Comparison of ENCODE assay signal across 7 mouse cellular contexts in the genomic region with DNA sequence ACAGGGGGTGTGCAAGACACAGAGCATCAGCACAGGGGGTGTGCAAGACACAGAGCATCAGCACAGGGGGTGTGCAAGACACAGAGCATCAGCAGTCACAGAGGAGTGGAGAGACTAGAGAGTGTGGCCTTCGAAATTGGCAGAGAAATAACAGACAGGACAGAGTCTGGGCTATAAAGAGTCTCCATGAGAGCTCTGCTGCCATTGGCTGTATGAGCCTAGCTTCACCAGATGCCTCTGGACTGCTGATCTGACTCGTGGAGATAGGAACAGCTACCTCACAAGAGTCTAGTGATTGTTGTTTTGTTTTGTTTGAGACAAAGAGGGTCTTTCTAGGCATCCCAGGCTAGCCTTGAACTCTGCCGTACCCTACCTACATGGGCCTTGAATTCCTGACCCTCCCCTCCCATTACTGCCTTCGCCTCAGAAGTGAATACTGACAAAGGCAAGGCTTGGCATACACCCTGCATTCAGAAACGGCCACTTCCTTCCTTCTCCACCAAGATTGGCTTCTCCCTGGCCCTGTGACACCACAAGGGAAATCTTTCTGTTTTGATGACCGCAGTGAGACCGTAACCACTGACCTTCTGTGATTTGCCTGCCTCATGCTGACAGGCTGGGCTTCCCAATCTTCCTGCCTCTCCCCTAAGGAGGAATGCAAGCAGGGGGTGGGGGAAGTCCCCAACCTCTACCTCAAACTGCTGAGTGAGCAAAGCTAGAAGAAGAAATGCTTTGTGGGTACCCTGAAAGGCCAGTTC. TPM values are rescaled to one million over a fixed set of nuclear protein-coding genes. Genes with fewer than 3 reads are reported as not detected.
DNase-seq lines count a peak whose midpoint lies in the region; ATAC-seq lines count a peak whose summit lies in the region.

No protein-coding gene starts in this region.

- 33% methylated on average over 7 of the region's 7 CpGs for WGBS in limb, embryonic 15.5 days
- 42% methylated on average over 7 of the region's 7 CpGs for WGBS in neural tube, embryonic 14.5 days

- no peaks in the 10 kb centered on the region for H3K9me3 ChIP-seq in limb, embryonic 15.5 days
- H3K9me3 ChIP-seq in neural tube, embryonic 14.5 days (ENCODE audit: control insufficient read depth, low read length): no peaks in the 10 kb centered on the region

- H3K36me3 ChIP-seq in limb, embryonic 15.5 days: no peaks in the 10 kb centered on the region
- H3K36me3 ChIP-seq in neural tube, embryonic 14.5 days (ENCODE audit: control insufficient read depth, insufficient read depth, low read length): no peaks in the 10 kb centered on the region

- peak overlapping the region; percentile 74 for H3K27ac ChIP-seq in brown adipose tissue, adult 24 weeks (replicated peaks; ENCODE audit: low read depth, low read length)
- peak overlapping the region; percentile 80 for H3K27ac ChIP-seq in limb, embryonic 15.5 days
- H3K27ac ChIP-seq in neural tube, embryonic 14.5 days (ENCODE audit: low read depth, low read length): no peak overlapping the region

- intact Hi-C loops in heart, postnatal 14 days (cut with DNase I): no loop called here

- H3K4me3 ChIP-seq in brown adipose tissue, adult 24 weeks (ENCODE audit: insufficient read depth, low read depth, low read length): no peak overlapping the region
- H3K4me3 ChIP-seq in limb, embryonic 15.5 days: no peak overlapping the region
- H3K4me3 ChIP-seq in neural tube, embryonic 14.5 days (ENCODE audit: low read depth, low read length): no peak overlapping the region

- peaks cover 31% of the 10 kb centered on the region for H3K4me1 ChIP-seq in brown adipose tissue, adult 24 weeks (ENCODE audit: control insufficient read depth, insufficient read depth, insufficient read length, low read length)
- peaks cover 30% of the 10 kb centered on the region for H3K4me1 ChIP-seq in limb, embryonic 15.5 days
- H3K4me1 ChIP-seq in neural tube, embryonic 14.5 days (ENCODE audit: control insufficient read depth, insufficient read depth, low read length): no peaks in the 10 kb centered on the region

- H3K27me3 ChIP-seq in limb, embryonic 15.5 days: no peaks in the 10 kb centered on the region
- no peaks in the 10 kb centered on the region for H3K27me3 ChIP-seq in neural tube, embryonic 14.5 days (ENCODE audit: control insufficient read depth, insufficient read depth, low read length)

- no peak overlapping the region for H3K4me2 ChIP-seq in limb, embryonic 15.5 days
- no peak overlapping the region for H3K4me2 ChIP-seq in neural tube, embryonic 14.5 days (ENCODE audit: low read depth, low read length)

- peak; percentile 16; the same call in 1 of the 2 replicates for ATAC-seq in limb, embryonic 15.5 days (ENCODE audit: insufficient number of reproducible peaks, low FRiP score, low TSS enrichment, low read depth)
- ATAC-seq in neural tube, embryonic 14.5 days (ENCODE audit: low read depth): peak; percentile 28; the same call in 1 of the 2 replicates

- DNase-seq in Muller cell, postnatal 12 days (ENCODE audit: inconsistent ontology term): peak; percentile 78
- peak; percentile 29 to 45 for DNase-seq in heart, postnatal 14 days
- no peak for DNase-seq in thymus, postnatal 4 days
- DNase-seq in layer of hippocampus, postnatal 25 days (ENCODE audit: extremely low spot score in 1 of 2, low spot score in 1 of 2): no peak

- no peak overlapping the region for H3K9ac ChIP-seq in limb, embryonic 15.5 days
- H3K9ac ChIP-seq in neural tube, embryonic 14.5 days (replicated peaks; ENCODE audit: low read depth, low read length): no peak overlapping the region

RNA-seq across cellular contexts. Expression of gene Amotl1, which starts 3.4 kb away (rescaled TPM):
- 35.8 and 41.1 TPM in 2 replicates for polyA plus RNA-seq in brown adipose tissue, adult 24 weeks (2012; ENCODE audit: insufficient read depth, insufficient read length, missing spikeins)
- 10 to 100 TPM; 54.1 to 55.8 TPM for total RNA-seq in heart, postnatal 14 days (2021)
- polyA plus RNA-seq in limb, embryonic 15.5 days (2015; fragmentation: Nextera tagmentation; extraction: Ambion mirVana): 35.3 and 36.1 TPM in 2 replicates
- 8.2 and 11.5 TPM in 2 replicates for polyA plus RNA-seq in neural tube, embryonic 14.5 days (2014; fragmentation: Nextera tagmentation; extraction: Ambion mirVana)
- 10 to 100 TPM; 14.1 to 14.9 TPM for total RNA-seq in layer of hippocampus, postnatal 25 days (2021)

Comparison
In these comparisons a context has a peak if more than half of its experiments do, and no peak if none do; other contexts are left out.
1. DNase-seq: peak in Muller cell, postnatal 12 days (single experiment) and heart, postnatal 14 days (2 of 2); none in thymus, postnatal 4 days (single experiment) and layer of hippocampus, postnatal 25 days (0 of 2).